In genomic region chr2:118431589-118431988, GRCm38 (mm10) we compare ENCODE assay signal across 8 mouse cellular contexts. TPM values are rescaled to one million over a fixed set of nuclear protein-coding genes. Genes with fewer than 3 reads are reported as not detected.
DNase-seq lines count a peak whose midpoint lies in the region; ATAC-seq and TF ChIP-seq lines count a peak whose summit lies in the region.

No protein-coding gene starts in this region.

- no peak overlapping the region for H3K9ac ChIP-seq in forebrain, postnatal 0 days
- H3K9ac ChIP-seq in forebrain, embryonic 16.5 days (replicated peaks; ENCODE audit: low read depth, low read length) = no peak overlapping the region
- no peak overlapping the region for H3K9ac ChIP-seq in neural tube, embryonic 15.5 days (replicated peaks)
- H3K9ac ChIP-seq in neural tube, embryonic 11.5 days (ENCODE audit: low read length) = no peak overlapping the region

- peak; percentile 55 for TF ChIP-seq CTCF in forebrain, postnatal 0 days (IDR thresholded peaks at IDR 0.05; ENCODE audit: low read depth)

- no peaks in the 10 kb centered on the region for H3K27me3 ChIP-seq in forebrain, postnatal 0 days (ENCODE audit: insufficient read depth, low read length)
- no peaks in the 10 kb centered on the region for H3K27me3 ChIP-seq in forebrain, embryonic 16.5 days (replicated peaks; ENCODE audit: control insufficient read depth, insufficient read depth, low read length)
- H3K27me3 ChIP-seq in neural tube, embryonic 15.5 days (replicated peaks) = no peaks in the 10 kb centered on the region
- no peaks in the 10 kb centered on the region for H3K27me3 ChIP-seq in neural tube, embryonic 11.5 days (ENCODE audit: control insufficient read depth, insufficient read depth, low read length)

- peak; percentile 34 for DNase-seq in forebrain, postnatal 0 days
- peak; percentile 34 for DNase-seq in neural tube, embryonic 10.5 days (ENCODE audit: extremely low spot score, low spot score)
- peak; percentile 44 to 59 for DNase-seq in adrenal gland, postnatal 36 days
- peak; percentile 42 for DNase-seq in neural tube, embryonic 11.5 days (ENCODE audit: low spot score)
- no peak for DNase-seq in yolk sac, embryonic 10.5 days (ENCODE audit: low spot score)

- peaks cover 60% of the 10 kb centered on the region for H3K36me3 ChIP-seq in forebrain, postnatal 0 days (ENCODE audit: insufficient read depth)
- peaks cover 24% of the 10 kb centered on the region for H3K36me3 ChIP-seq in forebrain, embryonic 16.5 days (ENCODE audit: control insufficient read depth, insufficient read depth)
- peaks cover 61% of the 10 kb centered on the region for H3K36me3 ChIP-seq in neural tube, embryonic 15.5 days
- peaks cover 13% of the 10 kb centered on the region for H3K36me3 ChIP-seq in neural tube, embryonic 11.5 days (ENCODE audit: control insufficient read depth, insufficient read depth, low read length)

- no peaks in the 10 kb centered on the region for H3K9me3 ChIP-seq in forebrain, postnatal 0 days (ENCODE audit: low read length)
- H3K9me3 ChIP-seq in forebrain, embryonic 16.5 days (ENCODE audit: control insufficient read depth, low read length) = 0 out of 2 replicates have a peak, but pooled peaks cover 2% of the 10 kb centered on the region
- H3K9me3 ChIP-seq in neural tube, embryonic 15.5 days (replicated peaks) = no peaks in the 10 kb centered on the region
- H3K9me3 ChIP-seq in neural tube, embryonic 11.5 days (ENCODE audit: control insufficient read depth, low read length) = no peaks in the 10 kb centered on the region

- no peak overlapping the region for H3K4me2 ChIP-seq in forebrain, postnatal 0 days (ENCODE audit: low read depth)
- H3K4me2 ChIP-seq in forebrain, embryonic 16.5 days (ENCODE audit: low read length) = no peak overlapping the region
- no peak overlapping the region for H3K4me2 ChIP-seq in neural tube, embryonic 15.5 days
- no peak overlapping the region for H3K4me2 ChIP-seq in neural tube, embryonic 11.5 days (ENCODE audit: low read depth)

- WGBS in forebrain, postnatal 0 days = 71% methylated on average over 5 of the region's 5 CpGs
- 58% methylated on average over 5 of the region's 5 CpGs for WGBS in forebrain, embryonic 16.5 days
- 58% methylated on average over 5 of the region's 5 CpGs for WGBS in neural tube, embryonic 15.5 days
- WGBS in neural tube, embryonic 11.5 days = 70% methylated on average over 5 of the region's 5 CpGs

- H3K4me1 ChIP-seq in forebrain, postnatal 0 days (ENCODE audit: insufficient read depth) = no peaks in the 10 kb centered on the region
- no peaks in the 10 kb centered on the region for H3K4me1 ChIP-seq in forebrain, embryonic 16.5 days (replicated peaks; ENCODE audit: control insufficient read depth, insufficient read depth, low read length)
- H3K4me1 ChIP-seq in neural tube, embryonic 15.5 days = no peaks in the 10 kb centered on the region
- H3K4me1 ChIP-seq in neural tube, embryonic 11.5 days (ENCODE audit: control insufficient read depth, insufficient read depth, low read length) = no peaks in the 10 kb centered on the region

- no peak overlapping the region for H3K27ac ChIP-seq in forebrain, postnatal 0 days (ENCODE audit: low read depth, low read length)
- H3K27ac ChIP-seq in forebrain, embryonic 16.5 days (ENCODE audit: low read length) = no peak overlapping the region
- no peak overlapping the region for H3K27ac ChIP-seq in neural tube, embryonic 15.5 days (replicated peaks)
- H3K27ac ChIP-seq in neural tube, embryonic 11.5 days (ENCODE audit: low read depth, low read length) = no peak overlapping the region

- no peak overlapping the region for H3K4me3 ChIP-seq in forebrain, postnatal 0 days (ENCODE audit: low read depth, low read length)
- H3K4me3 ChIP-seq in forebrain, embryonic 16.5 days (replicated peaks; ENCODE audit: low read length) = no peak overlapping the region
- H3K4me3 ChIP-seq in neural tube, embryonic 15.5 days (replicated peaks) = no peak overlapping the region
- no peak overlapping the region for H3K4me3 ChIP-seq in neural tube, embryonic 11.5 days (ENCODE audit: low read depth, low read length)

- ATAC-seq in forebrain, postnatal 0 days = no peak
- ATAC-seq in forebrain, embryonic 16.5 days = no peak
- no peak for ATAC-seq in neural tube, embryonic 15.5 days (ENCODE audit: low FRiP score)
- ATAC-seq in granulocyte monocyte progenitor cell, adult 5-6 weeks (replicated peaks; ENCODE audit: poor library complexity, severe bottlenecking) = peak; percentile 50; the same call in 1 of the 2 replicates
- ATAC-seq in neural tube, embryonic 11.5 days (ENCODE audit: insufficient read depth, low FRiP score, low TSS enrichment) = no peak

RNA-seq across cellular contexts. Expression of gene Eif2ak4, which starts 43.2 kb away (rescaled TPM):
- 13.7 and 16.4 TPM in 2 replicates for total RNA-seq in forebrain, postnatal 0 days (2014; rRNA removed)
- polyA plus RNA-seq in forebrain, postnatal 0 days (2015; fragmentation: Nextera tagmentation; extraction: Ambion mirVana) = 5.1 and 6.2 TPM in 2 replicates
- polyA plus RNA-seq in forebrain, embryonic 16.5 days (2015; fragmentation: Nextera tagmentation; extraction: Ambion mirVana) = 9.3 and 9.8 TPM in 2 replicates
- polyA plus RNA-seq in neural tube, embryonic 15.5 days (2015; fragmentation: Nextera tagmentation; extraction: Ambion mirVana) = 7.8 and 8.7 TPM in 2 replicates
- 10 to 100 TPM; 17.7 to 18.0 TPM for total RNA-seq in adrenal gland, postnatal 36 days (2021)
- 16.3 and 20.0 TPM in 2 replicates for total RNA-seq in granulocyte monocyte progenitor cell, adult 5-6 weeks (2014; fragmentation: Nextera tagmentation)
- total RNA-seq in granulocyte monocyte progenitor cell, adult 5-6 weeks (2017) = 12.7 and 17.5 TPM in 2 replicates
- 10.2 and 13.0 TPM in 2 replicates for polyA plus RNA-seq in neural tube, embryonic 11.5 days (2014; fragmentation: Nextera tagmentation; extraction: Ambion mirVana)

RNA-seq across cellular contexts. Expression of gene Srp14, which starts 47.9 kb away (rescaled TPM):
- total RNA-seq in forebrain, postnatal 0 days (2014; rRNA removed) = 180 and 252 TPM in 2 replicates
- polyA plus RNA-seq in forebrain, postnatal 0 days (2015; fragmentation: Nextera tagmentation; extraction: Ambion mirVana) = 357 and 411 TPM in 2 replicates
- 316 and 322 TPM in 2 replicates for polyA plus RNA-seq in forebrain, embryonic 16.5 days (2015; fragmentation: Nextera tagmentation; extraction: Ambion mirVana)
- polyA plus RNA-seq in neural tube, embryonic 15.5 days (2015; fragmentation: Nextera tagmentation; extraction: Ambion mirVana) = 317 and 351 TPM in 2 replicates
- 100 to 1,000 TPM; 210 to 233 TPM for total RNA-seq in adrenal gland, postnatal 36 days (2021)
- total RNA-seq in granulocyte monocyte progenitor cell, adult 5-6 weeks (2014; fragmentation: Nextera tagmentation) = 221 and 248 TPM in 2 replicates
- total RNA-seq in granulocyte monocyte progenitor cell, adult 5-6 weeks (2017) = 186 and 206 TPM in 2 replicates
- 281 and 284 TPM in 2 replicates for polyA plus RNA-seq in neural tube, embryonic 11.5 days (2014; fragmentation: Nextera tagmentation; extraction: Ambion mirVana)

RNA-seq across cellular contexts. Expression of gene Gpr176, which starts 58.4 kb away (rescaled TPM):
- total RNA-seq in forebrain, postnatal 0 days (2014; rRNA removed) = 8.8 and 11.0 TPM in 2 replicates
- 6.3 and 8.3 TPM in 2 replicates for polyA plus RNA-seq in forebrain, postnatal 0 days (2015; fragmentation: Nextera tagmentation; extraction: Ambion mirVana)
- 5.4 and 6.2 TPM in 2 replicates for polyA plus RNA-seq in forebrain, embryonic 16.5 days (2015; fragmentation: Nextera tagmentation; extraction: Ambion mirVana)
- polyA plus RNA-seq in neural tube, embryonic 15.5 days (2015; fragmentation: Nextera tagmentation; extraction: Ambion mirVana) = 7.6 and 9.1 TPM in 2 replicates
- total RNA-seq in adrenal gland, postnatal 36 days (2021) = 1 to 10 TPM; 2.5 TPM
- total RNA-seq in granulocyte monocyte progenitor cell, adult 5-6 weeks (2014; fragmentation: Nextera tagmentation) = not detected in 2 replicates
- not detected in 2 replicates for total RNA-seq in granulocyte monocyte progenitor cell, adult 5-6 weeks (2017)
- 0.88 and 1.2 TPM in 2 replicates for polyA plus RNA-seq in neural tube, embryonic 11.5 days (2014; fragmentation: Nextera tagmentation; extraction: Ambion mirVana)
